Mouse (Mus musculus): ENCODE data around the gene Twf2.

Twf2 gene

GRCm38 (mm10) chr9:106177799-106178198, 25.1 kb upstream of the Twf2 start:
- ATAC-seq (ENCODE audit: insufficient number of reproducible peaks, low FRiP score, low TSS enrichment) = no peak

- no peak for ATAC-seq (ENCODE audit: insufficient number of reproducible peaks, low FRiP score, low TSS enrichment)
Measured at GRCm38 (mm10) chr9:106179454-106179853, 23.5 kb upstream of the Twf2 start.

- no peak for ATAC-seq (ENCODE audit: insufficient number of reproducible peaks, low FRiP score, low TSS enrichment)
Measured at GRCm38 (mm10) chr9:106179964-106180363, 22.9 kb upstream of the Twf2 start.

- ATAC-seq (ENCODE audit: insufficient number of reproducible peaks, low FRiP score, low TSS enrichment) = no peak
Measured at GRCm38 (mm10) chr9:106182146-106182545, 20.8 kb upstream of the Twf2 start.

- no peak for ATAC-seq (ENCODE audit: insufficient number of reproducible peaks, low FRiP score, low TSS enrichment)
Measured at GRCm38 (mm10) chr9:106183996-106184395, 18.9 kb upstream of the Twf2 start.

GRCm38 (mm10) chr9:106191355-106191754, 11.6 kb upstream of the Twf2 start:
- no peak for ATAC-seq (ENCODE audit: insufficient number of reproducible peaks, low FRiP score, low TSS enrichment)

GRCm38 (mm10) chr9:106192024-106192423, 10.9 kb upstream of the Twf2 start:
- ATAC-seq (ENCODE audit: insufficient number of reproducible peaks, low FRiP score, low TSS enrichment) = no peak

- ATAC-seq (ENCODE audit: insufficient number of reproducible peaks, low FRiP score, low TSS enrichment) = no peak
Measured at GRCm38 (mm10) chr9:106192998-106193397, 9.9 kb upstream of the Twf2 start.

GRCm38 (mm10) chr9:106193930-106194807, 8.7 kb upstream of the Twf2 start:
- ATAC-seq (ENCODE audit: insufficient number of reproducible peaks, low FRiP score, low TSS enrichment) = peak; percentile 59; the same call in 1 of the 2 replicates

- ATAC-seq (ENCODE audit: insufficient number of reproducible peaks, low FRiP score, low TSS enrichment) = peak; percentile 74; the same call in 1 of the 2 replicates
Measured at GRCm38 (mm10) chr9:106195693-106196092, 7.2 kb upstream of the Twf2 start.

- no peak for ATAC-seq (ENCODE audit: insufficient number of reproducible peaks, low FRiP score, low TSS enrichment)
Measured at GRCm38 (mm10) chr9:106197081-106197713, 5.7 kb upstream of the Twf2 start.

GRCm38 (mm10) chr9:106197732-106198131, 5.2 kb upstream of the Twf2 start:
- no peak for ATAC-seq (ENCODE audit: insufficient number of reproducible peaks, low FRiP score, low TSS enrichment)

- ATAC-seq (ENCODE audit: insufficient number of reproducible peaks, low FRiP score, low TSS enrichment) = no peak
Measured at GRCm38 (mm10) chr9:106198962-106199458, 3.9 kb upstream of the Twf2 start.

- ATAC-seq (ENCODE audit: insufficient number of reproducible peaks, low FRiP score, low TSS enrichment) = no peak
Measured at GRCm38 (mm10) chr9:106199535-106200272, 3.2 kb upstream of the Twf2 start, which contains the start of gene Ppm1m. Ppm1m (minus strand) TSS chr9:106199746.

GRCm38 (mm10) chr9:106201895-106202294, 1.0 kb upstream of the Twf2 start:
- ATAC-seq (ENCODE audit: insufficient number of reproducible peaks, low FRiP score, low TSS enrichment) = no peak

GRCm38 (mm10) chr9:106203990-106204851, 1.3 kb downstream of the Twf2 start:
- ATAC-seq (ENCODE audit: insufficient number of reproducible peaks, low FRiP score, low TSS enrichment) = peak; percentile 26; the same call in 1 of the 2 replicates

- no peak for ATAC-seq (ENCODE audit: insufficient number of reproducible peaks, low FRiP score, low TSS enrichment)
Measured at GRCm38 (mm10) chr9:106205713-106206290, 2.9 kb downstream of the Twf2 start.

GRCm38 (mm10) chr9:106206515-106206914, 3.6 kb downstream of the Twf2 start:
- no peak for ATAC-seq (ENCODE audit: insufficient number of reproducible peaks, low FRiP score, low TSS enrichment)

GRCm38 (mm10) chr9:106208181-106208580, 5.3 kb downstream of the Twf2 start:
- no peak for ATAC-seq (ENCODE audit: insufficient number of reproducible peaks, low FRiP score, low TSS enrichment)

Data from cerebellum, adult (tissue).